Mouse (Mus musculus) thymus, adult 2 months (tissue): ENCODE measurements around the gene Eddm3b.

Experiments used
- CTCF ChIP-seq: fragments of 200-500 bp; IDR thresholded peaks from 2 replicates; pipeline ENCODE4 v1.5.1; 2012; ENCODE audit warnings: mild to moderate bottlenecking, control low read depth, low read length, moderate library complexity, borderline replicate concordance; ENCODE audit not compliant: control insufficient read depth, poor library complexity, insufficient read depth; ENCODE audit errors: extremely low read depth
- POLR2A ChIP-seq: fragments of 200-500 bp; IDR thresholded peaks from 2 replicates; pipeline ENCODE4 v1.6.1; 2012; ENCODE audit warnings: mild to moderate bottlenecking, low read length, control low read depth, moderate library complexity; ENCODE audit not compliant: control insufficient read depth, poor library complexity, insufficient read depth; ENCODE audit errors: extremely low read depth

- TF ChIP-seq CTCF = no peak
- no peak for TF ChIP-seq POLR2A
These were observed 26.1 kb downstream of the Eddm3b start for GRCm38 (mm10) chr14:51140342-51140741.
